Mouse (Mus musculus) G1E (cell line): ENCODE measurements around the gene Prdm5. TPM values are rescaled to one million over a fixed set of nuclear protein-coding genes. Genes with fewer than 3 reads are reported as not detected.

ENCODE experiments used
- ATAC-seq: 2 replicates; pipeline ENCODE4 v1.8.0; 2016; ENCODE audit warnings: mild to moderate bottlenecking; ENCODE audit not compliant: insufficient number of reproducible peaks, poor library complexity, low FRiP score, severe bottlenecking; ENCODE audit errors: extremely low read depth
- DNase-seq: peaks from one replicate; pipeline ENCODE4 v3.0.0; 2012; ENCODE audit warnings: low spot score
- H3K27me3 ChIP-seq: 2 replicates; pipeline ENCODE4 v1.6.1; 2012; ENCODE audit warnings: mild to moderate bottlenecking, low read length, inconsistent platforms; ENCODE audit not compliant: insufficient read depth
- H3K36me3 ChIP-seq: replicated peaks from 2 replicates; pipeline ENCODE3; 2012; ENCODE audit warnings: mild to moderate bottlenecking, inconsistent platforms
- H3K4me1 ChIP-seq: 2 replicates; pipeline ENCODE4 v1.6.1; 2012; ENCODE audit warnings: low read depth, low read length, inconsistent platforms, mixed read lengths; ENCODE audit not compliant: insufficient read depth
- H3K4me3 ChIP-seq: 2 replicates; pipeline ENCODE4 v1.5.1; 2012; ENCODE audit warnings: low read depth, mild to moderate bottlenecking, inconsistent platforms, low read length, moderate library complexity, mixed read lengths
- H3K9me3 ChIP-seq: replicated peaks from 2 replicates; pipeline ENCODE4 v1.6.1; 2012; ENCODE audit warnings: inconsistent platforms
- CTCF ChIP-seq: IDR thresholded peaks from 2 replicates; pipeline ENCODE4 v1.5.1; 2012; ENCODE audit warnings: low read depth, low read length, inconsistent platforms, mixed read lengths
- GATA1 ChIP-seq: IDR thresholded peaks from 2 replicates; pipeline ENCODE4 v1.6.1; 2012; ENCODE audit warnings: borderline replicate concordance, low read length, inconsistent platforms, mixed read lengths
- GATA2 ChIP-seq: IDR thresholded peaks from 2 replicates; pipeline ENCODE4 v1.6.1; 2012; ENCODE audit warnings: low read depth, low read length, inconsistent platforms, borderline replicate concordance
- POLR2AphosphoS5 ChIP-seq: IDR thresholded peaks from 2 replicates; pipeline ENCODE4 v1.6.1; 2012; ENCODE audit warnings: low read depth, low read length, inconsistent platforms; ENCODE audit not compliant: insufficient replicate concordance
- TAL1 ChIP-seq: conservative IDR thresholded peaks from 2 replicates; pipeline ENCODE4 v1.6.1; 2012; ENCODE audit warnings: low read depth, low read length, inconsistent platforms, mixed read lengths
- polyA plus RNA-seq: library from polyadenylated mRNA; stranded (reverse); fragments of >175 nt; gene quantifications from 2 replicates; pipeline ENCODE4 v1.2.3, GENCODE M21; 2012
- total RNA-seq, 2 experiments: library from RNA; stranded (forward) in 1 of 2; stranded (reverse) in 1 of 2; fragments of 200-1000 nt in 1 of 2; fragments of >200 nt in 1 of 2; fragmentation: Nextera tagmentation in 1 of 2; gene quantifications; 2 replicates each; pipeline ENCODE4 v1.2.3; 2014 to 2017

Prdm5 gene
- not detected in 2 replicates for total RNA-seq (2014; fragmentation: Nextera tagmentation)
- 0.06 and 0.38 TPM in 2 replicates for total RNA-seq (2017)
- not detected in 2 replicates for polyA plus RNA-seq

DNA sequence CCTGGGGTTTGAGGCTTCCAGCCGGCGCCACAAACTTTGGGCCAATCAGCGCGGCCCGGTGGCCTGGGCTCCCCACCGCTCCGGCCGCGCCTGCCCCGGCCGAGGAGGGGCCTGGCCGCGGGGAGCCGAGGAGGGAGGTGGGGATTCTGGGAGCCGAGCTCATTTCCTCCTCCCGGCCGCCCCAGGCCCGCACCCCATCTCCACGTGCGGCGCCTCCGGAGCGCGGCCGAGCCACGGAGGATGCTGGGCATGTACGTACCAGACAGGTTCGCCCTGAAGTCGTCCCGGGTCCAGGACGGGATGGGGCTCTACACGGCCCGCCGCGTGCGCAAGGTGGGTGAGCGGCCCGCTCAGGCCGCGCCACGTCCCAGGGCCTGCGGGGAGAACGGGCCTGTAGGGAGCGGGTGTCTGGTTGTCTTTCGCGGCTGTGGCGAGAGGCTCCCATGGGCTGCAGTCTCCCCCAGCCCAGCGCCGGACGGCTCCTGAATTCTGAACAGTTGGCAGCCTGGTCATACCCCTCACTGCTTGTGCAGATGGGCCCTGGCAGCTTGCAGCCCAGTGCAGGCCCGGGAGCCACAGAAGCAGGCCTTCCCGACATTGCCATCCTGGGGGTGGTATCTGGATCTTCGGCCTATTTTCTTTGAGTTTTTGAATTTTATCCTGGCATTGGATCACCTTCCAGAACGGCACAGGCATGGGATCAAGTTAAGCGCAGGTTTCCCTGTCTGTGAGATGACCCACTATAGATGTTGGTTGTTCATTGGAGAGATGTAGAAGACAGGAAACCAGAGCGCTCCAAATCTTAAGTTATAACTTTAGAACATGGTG, at the start of gene Prdm5:
Gene Prdm5 (plus strand): TSS at position 128 of the 828 bp plus-strand sequence.
- H3K27me3 ChIP-seq: peaks cover 5% of the 10 kb centered on the region; the same call in 1 of the 2 replicates
- no peaks in the 10 kb centered on the region for H3K36me3 ChIP-seq
- no peak within 1 kb of the TSS for H3K4me3 ChIP-seq
- no peaks in the 10 kb centered on the region for H3K4me1 ChIP-seq
- ATAC-seq (no peak), DNase-seq (no peak)
- no peaks in the 10 kb centered on the region for H3K9me3 ChIP-seq
- TF ChIP-seq GATA2: no peak
- no peak for TF ChIP-seq TAL1
- TF ChIP-seq CTCF: no peak
- no peak for TF ChIP-seq POLR2AphosphoS5
- no peak for TF ChIP-seq GATA1

DNA sequence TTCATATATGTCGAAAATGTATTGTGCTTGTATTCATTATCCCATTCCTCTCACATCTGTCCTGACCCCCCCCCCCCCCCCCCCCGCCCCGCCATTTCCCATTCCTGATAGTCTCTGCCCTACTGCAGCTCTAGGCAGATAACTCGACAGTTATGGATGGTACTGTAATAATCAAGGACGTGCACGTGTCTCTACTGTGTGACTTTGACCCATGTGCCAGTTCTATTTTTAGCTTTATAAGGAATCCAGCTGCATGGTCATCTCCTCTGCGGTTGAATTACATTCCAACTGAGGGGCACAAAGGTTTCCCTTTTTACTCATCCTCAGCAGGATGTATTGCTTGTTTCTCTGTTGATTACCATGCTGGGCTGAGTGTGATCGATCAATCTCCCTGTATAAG, 39.3 kb upstream of the Prdm5 start:
- ATAC-seq: no peak
- TF ChIP-seq TAL1: no peak
- TF ChIP-seq CTCF: no peak
- no peak for TF ChIP-seq POLR2AphosphoS5
- TF ChIP-seq GATA2: no peak
- TF ChIP-seq GATA1: no peak

DNA sequence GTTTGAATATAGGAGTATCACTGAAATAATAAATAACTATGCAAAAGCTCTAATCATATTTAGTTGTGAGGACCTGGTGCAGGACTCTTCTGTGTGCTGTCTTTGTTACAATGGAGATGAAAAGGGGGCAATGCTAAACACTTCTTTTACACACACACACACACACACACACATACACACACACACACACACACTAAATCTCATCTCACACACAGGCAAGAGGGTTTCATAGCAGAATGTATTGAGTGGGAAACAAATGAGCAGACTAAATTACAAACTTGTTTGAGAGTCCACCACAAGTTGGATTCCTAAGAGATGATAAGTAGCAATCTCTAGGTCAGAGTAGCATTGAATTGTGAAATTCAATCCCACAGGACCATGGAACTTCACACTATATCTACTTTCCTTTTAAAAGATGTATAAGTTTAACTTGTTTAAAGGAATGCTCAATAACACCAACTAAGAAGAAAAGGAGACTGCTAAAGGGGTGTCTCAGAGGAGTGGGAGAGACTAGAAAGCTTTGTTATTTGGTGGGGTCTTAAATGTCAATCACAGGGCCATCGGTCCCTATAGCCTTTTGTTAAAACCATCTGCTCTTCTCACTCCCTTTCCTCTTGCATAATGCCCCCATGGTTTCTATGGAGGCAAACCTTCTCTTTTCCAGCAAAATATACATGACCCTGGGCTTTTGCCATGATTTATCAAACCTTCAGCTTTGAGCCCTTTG, 35.5 kb upstream of the Prdm5 start:
- Histone ChIP-seq H3K9me3 (no peaks in the 10 kb centered on the region), H3K27me3 (no peaks in the 10 kb centered on the region), H3K4me3 (no peak overlapping the region), H3K36me3 (no peaks in the 10 kb centered on the region), H3K4me1 (no peaks in the 10 kb centered on the region)
- no peak for ATAC-seq
- no peak for DNase-seq
- TF ChIP-seq POLR2AphosphoS5 (no peak), GATA1 (no peak), CTCF (no peak), TAL1 (no peak), GATA2 (no peak)

More for the DNA sequence above, 39.3 kb upstream of the Prdm5 start:
- Histone ChIP-seq H3K4me3 (no peak overlapping the region), H3K27me3 (peaks cover 6% of the 10 kb centered on the region), H3K36me3 (no peaks in the 10 kb centered on the region), H3K4me1 (no peaks in the 10 kb centered on the region), H3K9me3 (no peaks in the 10 kb centered on the region)
- DNase-seq: no peak

DNA sequence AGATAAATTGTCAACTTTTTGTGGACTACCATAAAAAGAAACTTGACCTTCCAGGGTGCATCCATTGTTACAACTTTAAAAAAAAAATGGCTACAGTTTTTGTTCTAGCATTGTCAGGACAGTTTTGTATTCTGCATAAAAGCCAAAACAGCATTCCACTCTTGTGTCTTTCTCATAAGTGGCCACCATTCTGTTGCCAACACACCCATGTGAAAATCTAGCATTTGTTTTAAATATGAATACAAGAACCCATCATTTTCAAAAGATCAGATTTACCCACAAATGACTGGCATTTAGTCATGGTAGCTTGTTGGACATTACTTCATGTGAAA, 35.0 kb upstream of the Prdm5 start:
- DNase-seq (no peak), ATAC-seq (no peak)
- TF ChIP-seq TAL1 (no peak), GATA1 (no peak), CTCF (no peak)
- Histone ChIP-seq H3K4me3 (no peak overlapping the region), H3K9me3 (no peaks in the 10 kb centered on the region), H3K27me3 (no peaks in the 10 kb centered on the region), H3K36me3 (no peaks in the 10 kb centered on the region), H3K4me1 (no peaks in the 10 kb centered on the region)

DNA sequence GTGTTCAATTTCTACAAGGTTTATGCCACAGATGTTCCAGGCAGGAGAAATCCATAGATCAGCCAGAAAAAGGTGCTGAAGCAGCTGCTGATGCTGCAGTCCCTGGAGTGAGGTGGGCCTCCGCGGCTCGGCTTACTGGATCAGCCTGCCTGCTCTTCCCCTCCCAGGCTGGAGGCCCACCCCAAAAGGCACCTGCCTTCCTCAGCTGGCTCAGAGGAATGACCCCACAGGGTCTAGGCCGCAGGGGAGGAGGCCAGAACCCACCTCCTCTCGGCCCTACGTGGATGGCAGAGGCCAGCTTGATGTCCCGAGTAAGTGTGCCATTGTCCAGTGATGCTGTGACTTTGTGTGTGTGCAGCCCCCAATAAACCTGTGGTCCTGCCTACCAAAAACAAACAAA, 20.6 kb upstream of the Prdm5 start:
- no peak overlapping the region for H3K4me3 ChIP-seq
- no peak for TF ChIP-seq GATA1
- no peak for TF ChIP-seq TAL1
- no peak for TF ChIP-seq CTCF
- no peak for TF ChIP-seq POLR2AphosphoS5
- TF ChIP-seq GATA2: no peak
- no peaks in the 10 kb centered on the region for H3K36me3 ChIP-seq
- H3K9me3 ChIP-seq: no peaks in the 10 kb centered on the region
- DNase-seq (no peak), ATAC-seq (no peak)
- H3K4me1 ChIP-seq: no peaks in the 10 kb centered on the region
- H3K27me3 ChIP-seq: peaks cover 13% of the 10 kb centered on the region

DNA sequence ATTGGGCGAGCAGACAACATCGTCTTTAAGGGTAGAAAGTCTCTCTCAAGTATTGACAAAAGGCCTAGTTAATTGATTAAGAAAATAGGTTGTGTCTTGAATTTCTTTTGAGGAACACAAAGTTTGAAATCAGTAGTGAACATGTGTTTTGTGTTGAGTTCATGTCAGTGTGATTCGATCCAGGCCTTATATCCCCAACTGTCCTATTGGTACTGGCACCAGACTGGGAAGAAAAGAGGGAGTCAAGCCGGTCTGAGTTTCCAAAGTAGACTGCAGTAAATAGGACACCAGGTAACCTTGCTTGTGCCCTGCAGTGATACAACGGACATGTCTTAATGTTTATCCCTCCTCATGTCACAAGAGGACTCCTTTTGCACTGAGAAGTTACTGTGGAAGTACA, 19.6 kb upstream of the Prdm5 start:
- TF ChIP-seq POLR2AphosphoS5 (no peak), CTCF (no peak), GATA1 (no peak), TAL1 (no peak), GATA2 (no peak)
- ATAC-seq: no peak
- no peaks in the 10 kb centered on the region for H3K9me3 ChIP-seq
- H3K4me3 ChIP-seq: no peak overlapping the region
- H3K4me1 ChIP-seq: no peaks in the 10 kb centered on the region
- no peak for DNase-seq
- H3K27me3 ChIP-seq: peaks cover 13% of the 10 kb centered on the region
- no peaks in the 10 kb centered on the region for H3K36me3 ChIP-seq

DNA sequence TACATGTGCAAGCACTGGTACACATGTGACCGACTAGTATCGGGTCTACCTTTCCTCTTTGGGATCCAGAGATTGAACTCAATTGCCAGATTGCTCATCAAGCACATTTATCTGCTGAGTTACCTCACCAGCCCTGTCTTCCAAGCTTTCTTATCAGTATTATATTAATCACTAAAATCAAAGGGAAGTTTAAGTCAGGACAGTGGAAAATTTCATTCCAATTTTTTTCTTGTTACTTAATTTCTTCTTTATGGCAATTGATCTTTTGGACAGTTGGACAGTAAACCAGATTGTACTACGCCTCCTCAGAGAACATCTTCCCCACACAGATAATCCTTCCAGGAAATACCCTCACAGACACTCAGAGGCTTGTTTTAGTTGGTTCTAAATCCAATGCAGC, 18.7 kb upstream of the Prdm5 start:
- no peaks in the 10 kb centered on the region for H3K36me3 ChIP-seq
- H3K27me3 ChIP-seq: peaks cover 14% of the 10 kb centered on the region
- H3K4me1 ChIP-seq: no peaks in the 10 kb centered on the region
- TF ChIP-seq POLR2AphosphoS5 (no peak), CTCF (no peak), GATA1 (no peak), GATA2 (no peak), TAL1 (no peak)
- no peaks in the 10 kb centered on the region for H3K9me3 ChIP-seq
- DNase-seq: no peak
- H3K4me3 ChIP-seq: no peak overlapping the region
- no peak for ATAC-seq
